Mouse (Mus musculus): ENCODE measurements around the gene Ints2.
"Not testable (repeated sequence)": the region's sequence is repeated elsewhere in the genome, so short reads cannot be mapped to it uniquely, and the experiment has no call there.

Ints2 gene

DNA sequence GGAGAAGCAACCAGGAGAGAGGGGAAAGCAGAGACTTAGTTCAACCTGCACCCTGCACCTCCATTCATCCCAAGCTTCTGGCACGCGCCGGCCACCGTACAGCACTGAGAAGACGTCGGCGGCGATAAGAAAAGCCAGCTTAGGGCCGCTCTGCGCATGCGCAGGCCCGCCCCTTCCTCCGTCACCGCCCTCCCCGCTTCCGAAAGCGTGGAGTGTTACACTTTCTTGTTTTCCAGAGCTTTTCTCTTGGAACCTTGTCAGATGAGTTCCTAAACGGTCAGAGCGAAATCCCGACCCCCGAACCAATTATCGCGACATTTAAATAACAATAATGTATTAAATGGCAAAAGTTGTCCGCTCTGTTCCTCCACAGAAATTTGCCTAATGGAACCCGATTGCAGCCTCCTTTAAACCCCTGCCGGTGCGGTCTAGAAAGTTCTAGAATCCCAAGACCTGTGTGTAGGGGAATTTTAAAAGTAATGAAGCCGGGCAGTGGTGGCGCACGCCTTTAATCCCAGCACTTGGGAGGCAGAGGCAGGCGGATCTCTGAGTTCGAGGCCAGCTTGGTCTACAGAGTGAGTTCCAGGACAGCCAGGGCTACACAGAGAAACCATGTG, at the start of gene Ints2:
Gene Ints2 (minus strand): TSS at position 116 of the 617 bp plus-strand sequence.
- DNase-seq (ENCODE audit: extremely low spot score, low spot score) = peak; percentile 92

GRCm38 (mm10) chr11:86292201-86292600, 34.8 kb upstream of the Ints2 start:
- DNase-seq (ENCODE audit: extremely low spot score, low spot score) = not testable (repeated sequence)

GRCm38 (mm10) chr11:86291714-86292113, 34.3 kb upstream of the Ints2 start:
- no peak for DNase-seq (ENCODE audit: extremely low spot score, low spot score)

- DNase-seq (ENCODE audit: extremely low spot score, low spot score) = no peak
These were observed 28.4 kb upstream of the Ints2 start for GRCm38 (mm10) chr11:86285729-86286128.

GRCm38 (mm10) chr11:86278442-86279102, 21.2 kb upstream of the Ints2 start:
- DNase-seq (ENCODE audit: extremely low spot score, low spot score) = no peak

DNA sequence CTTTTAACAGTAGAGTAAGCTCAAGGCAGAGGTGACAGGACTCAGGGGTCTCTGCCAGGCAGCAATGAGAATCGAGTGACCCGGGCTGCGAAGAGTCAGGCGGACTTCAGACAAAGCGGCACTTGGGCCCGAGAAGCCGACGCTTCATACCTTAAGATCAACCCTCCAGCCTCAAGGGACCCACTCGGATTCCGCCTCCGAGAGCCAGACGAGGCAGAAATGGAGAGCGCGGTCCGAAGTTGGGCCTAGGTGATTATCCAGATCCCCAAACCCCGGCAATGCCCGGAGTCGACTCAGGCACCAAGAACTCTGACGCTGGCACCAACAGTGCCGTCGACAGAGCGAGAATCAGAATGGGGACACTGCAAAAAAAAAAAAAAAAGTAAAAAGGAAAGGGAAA, 321 bp downstream of the Ints2 start:
- DNase-seq (ENCODE audit: extremely low spot score, low spot score) = peak; percentile 66

DNA sequence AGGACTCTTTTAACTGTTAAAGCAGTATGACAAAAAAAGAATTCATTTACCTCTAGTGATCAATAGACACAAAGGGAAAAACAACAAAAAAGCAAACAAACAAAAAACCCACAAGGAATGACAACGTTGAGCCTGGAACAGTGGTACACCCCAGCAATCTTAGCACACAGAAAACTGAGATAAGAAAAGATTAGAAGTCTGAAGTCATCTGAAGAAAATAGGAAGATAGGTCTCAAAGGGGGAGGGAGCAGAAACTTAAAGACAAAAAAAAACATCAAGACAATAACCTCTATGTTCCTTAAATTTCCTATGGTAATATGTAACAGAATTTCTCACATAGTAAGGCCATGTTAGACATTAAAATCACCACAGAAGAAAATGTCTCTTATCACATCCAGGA, 4.0 kb downstream of the Ints2 start:
- DNase-seq (ENCODE audit: extremely low spot score, low spot score) = no peak

- DNase-seq (ENCODE audit: extremely low spot score, low spot score) = no peak
These were observed 24.9 kb downstream of the Ints2 start for GRCm38 (mm10) chr11:86232446-86232845.

- DNase-seq (ENCODE audit: extremely low spot score, low spot score) = no peak
These were observed 25.5 kb downstream of the Ints2 start for GRCm38 (mm10) chr11:86231781-86232350.

GRCm38 (mm10) chr11:86226646-86227180, 30.7 kb downstream of the Ints2 start:
- no peak for DNase-seq (ENCODE audit: extremely low spot score, low spot score)

GRCm38 (mm10) chr11:86225761-86226160, 31.6 kb downstream of the Ints2 start:
- DNase-seq (ENCODE audit: extremely low spot score, low spot score) = no peak

- no peak for DNase-seq (ENCODE audit: extremely low spot score, low spot score)
These were observed 45.6 kb downstream of the Ints2 start for GRCm38 (mm10) chr11:86211803-86212202.

- no peak for DNase-seq (ENCODE audit: extremely low spot score, low spot score)
These were observed 48.3 kb downstream of the Ints2 start for GRCm38 (mm10) chr11:86209123-86209522.

DNA sequence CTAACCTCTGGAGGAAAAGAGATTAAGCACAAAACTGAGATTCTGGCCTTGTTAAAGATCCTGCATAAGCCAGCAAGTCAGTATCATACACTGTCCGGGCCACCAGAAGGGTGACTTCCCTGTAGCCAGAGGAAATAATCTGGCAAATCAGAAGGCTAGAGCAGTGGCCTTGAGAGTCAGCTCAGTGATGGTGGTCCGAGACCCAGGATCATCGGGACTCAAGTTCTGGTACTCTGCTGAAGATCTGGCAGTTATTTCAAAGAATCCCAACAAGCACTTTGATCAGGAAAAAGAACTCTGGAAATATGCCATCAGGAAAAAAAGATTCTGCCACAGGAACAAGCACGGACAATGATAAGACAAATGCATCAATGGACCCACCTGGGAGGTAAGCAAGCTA, 51.5 kb downstream of the Ints2 start:
- no peak for DNase-seq (ENCODE audit: extremely low spot score, low spot score)

GRCm38 (mm10) chr11:86205031-86205430, 52.3 kb downstream of the Ints2 start:
- DNase-seq (ENCODE audit: extremely low spot score, low spot score) = no peak

- DNase-seq (ENCODE audit: extremely low spot score, low spot score) = no peak
These were observed 55.3 kb downstream of the Ints2 start for GRCm38 (mm10) chr11:86201901-86202675.

DNA sequence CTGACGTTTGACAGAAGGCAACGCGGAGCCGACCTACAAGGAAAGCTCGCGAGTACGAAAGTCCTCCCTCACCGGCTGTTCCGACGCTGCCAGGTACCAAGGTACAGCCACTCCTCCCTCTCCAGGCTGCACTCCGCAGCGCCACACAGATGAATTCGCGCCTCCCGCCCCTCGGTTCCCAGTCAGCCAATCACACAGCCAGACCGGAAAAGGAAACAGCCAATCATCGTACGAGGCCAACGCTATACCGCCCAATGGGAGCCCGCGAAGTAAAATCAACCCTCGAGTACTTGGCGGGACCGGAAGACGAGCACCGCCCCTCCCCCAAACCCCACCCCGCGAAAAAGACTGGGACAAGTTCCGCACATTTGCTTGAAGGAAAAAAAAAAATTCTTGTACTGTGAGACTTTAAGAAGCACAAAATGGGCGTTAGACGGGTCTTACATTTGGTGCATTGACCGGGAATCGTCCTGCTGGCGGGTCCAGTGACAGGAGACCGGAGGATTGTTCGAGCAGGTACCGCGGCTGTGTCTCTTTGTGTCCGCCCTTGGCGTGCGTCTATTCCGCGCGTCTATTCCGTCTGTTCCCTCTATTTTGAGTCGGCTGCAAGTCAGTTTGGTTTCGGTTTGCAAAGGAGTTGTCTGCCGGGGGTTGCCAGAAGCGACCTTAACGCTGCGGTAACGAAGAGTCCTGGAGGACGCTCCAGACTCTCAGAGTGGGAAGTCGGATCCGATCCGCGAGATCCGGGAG, 56.2 kb downstream of the Ints2 start, which contains the start of gene Brip1:
Gene Brip1 (minus strand): TSS at position 157 of the 750 bp plus-strand sequence.
- DNase-seq (ENCODE audit: extremely low spot score, low spot score) = peak; percentile 93

DNA sequence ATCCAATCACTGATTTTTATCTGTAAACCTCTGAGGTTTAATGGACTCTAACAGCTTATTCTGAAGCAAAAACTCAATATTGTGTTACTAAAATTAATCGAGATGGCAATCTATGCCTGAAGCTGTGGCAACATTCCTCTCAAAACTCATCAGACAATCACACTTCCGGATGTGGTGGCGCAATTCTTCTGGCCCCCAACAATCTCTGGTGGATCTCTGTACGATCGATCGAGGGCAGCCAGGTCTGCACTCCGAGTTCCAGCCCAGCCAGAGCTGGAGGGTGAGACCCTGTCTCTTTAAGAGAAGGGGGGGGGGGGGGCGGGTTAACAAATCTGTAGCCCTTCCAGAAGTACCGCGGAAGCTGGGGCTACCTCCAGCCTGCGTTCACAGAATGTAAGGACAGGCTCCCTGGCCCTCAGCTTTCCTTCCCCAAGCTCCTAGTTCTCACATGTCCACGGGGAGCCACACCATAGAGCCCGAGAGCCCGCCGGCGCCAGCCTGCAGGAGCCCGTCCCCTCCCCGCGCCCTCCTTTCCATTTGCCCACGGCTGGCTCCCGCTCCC, 56.8 kb downstream of the Ints2 start:
- no peak for DNase-seq (ENCODE audit: extremely low spot score, low spot score)

- DNase-seq (ENCODE audit: extremely low spot score, low spot score) = no peak
These were observed 57.6 kb downstream of the Ints2 start for GRCm38 (mm10) chr11:86199733-86200132.

DNA sequence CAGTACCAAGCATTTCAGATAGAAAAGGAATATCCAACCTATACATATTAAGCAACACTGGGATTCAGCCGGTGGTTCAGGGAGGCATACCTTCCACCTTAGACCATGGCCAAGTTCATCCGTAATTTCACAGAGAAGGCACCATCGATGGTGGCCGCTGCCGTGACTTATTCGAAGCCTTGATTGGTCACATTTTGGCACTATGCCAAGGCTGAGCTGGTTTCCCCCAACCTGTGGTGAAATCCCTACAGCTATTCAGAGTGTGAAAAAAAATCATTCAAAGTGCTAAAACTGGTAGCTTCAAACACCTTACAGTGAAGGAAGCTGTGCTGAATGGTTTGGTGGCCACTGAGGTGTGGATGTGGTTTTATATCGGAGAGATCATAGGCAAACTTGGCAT, 72.2 kb downstream of the Ints2 start:
- not testable (repeated sequence) for DNase-seq (ENCODE audit: extremely low spot score, low spot score)

DNA sequence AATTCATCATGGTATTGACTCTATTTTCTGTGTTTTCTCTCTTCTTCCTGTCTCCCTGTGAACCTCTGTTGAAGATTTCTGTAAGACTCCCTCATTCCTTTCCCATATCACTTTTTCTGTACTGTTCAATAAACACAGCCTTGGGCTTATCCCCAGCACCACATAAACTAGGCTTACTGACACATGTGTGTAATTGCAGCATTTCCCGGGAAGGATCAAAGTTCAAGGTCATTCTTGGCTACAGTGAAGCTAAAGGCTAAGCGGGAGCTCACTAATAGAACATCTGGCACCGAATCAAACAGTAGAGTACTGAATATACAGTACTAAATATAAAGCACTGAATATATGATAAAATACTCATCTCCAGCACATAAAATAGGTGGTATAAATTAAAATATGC, 81.5 kb downstream of the Ints2 start:
- no peak for DNase-seq (ENCODE audit: extremely low spot score, low spot score)
